Mouse (Mus musculus) myocyte (in vitro differentiated cells): ENCODE results near the gene Narf.

Source experiments
- MAX ChIP-seq: IDR thresholded peaks from one replicate; pipeline ENCODE4 v1.6.1; 2011; ENCODE audit warnings: low read depth, mild to moderate bottlenecking, control low read depth
- POLR2AphosphoS2 ChIP-seq: IDR thresholded peaks from one replicate; pipeline ENCODE4 v1.6.1; 2011; ENCODE audit warnings: low read depth, control low read depth; ENCODE audit not compliant: insufficient read length

DNA sequence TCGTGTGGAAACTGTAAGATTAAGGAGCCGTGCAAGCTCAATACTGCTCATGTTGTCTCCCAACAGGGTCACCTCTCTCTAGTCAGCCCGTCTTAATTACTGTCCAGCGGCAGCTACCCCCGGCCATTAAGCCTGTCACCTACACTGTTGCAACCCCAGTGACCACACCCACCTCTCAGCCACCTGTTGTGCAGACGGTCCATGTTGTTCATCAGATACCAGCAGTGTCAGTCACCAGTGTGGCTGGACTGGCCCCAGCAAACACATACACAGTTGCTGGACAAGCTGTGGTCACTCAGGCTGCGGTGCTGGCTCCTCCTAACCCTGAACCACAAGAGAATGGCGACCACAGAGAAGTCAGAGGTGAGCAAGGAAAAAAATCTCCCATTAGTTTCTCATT is 61.4 kb downstream of the Narf start:
- no peak for TF ChIP-seq POLR2AphosphoS2
- TF ChIP-seq MAX, result no peak
